Mouse (Mus musculus) spleen, adult 2 months (tissue): ENCODE results near the gene Myoz1.

Source experiments
- CTCF ChIP-seq: fragments of 200-500 bp; IDR thresholded peaks from 2 replicates; pipeline ENCODE4 v1.5.1; 2011; ENCODE audit warnings: mild to moderate bottlenecking, inconsistent platforms; ENCODE audit not compliant: insufficient read depth, insufficient read length, insufficient replicate concordance; ENCODE audit errors: extremely low read depth
- POLR2A ChIP-seq: fragments of 200-500 bp; IDR thresholded peaks from 2 replicates; pipeline ENCODE4 v1.6.1; 2011; ENCODE audit warnings: low read depth, low read length, inconsistent platforms

GRCm38 (mm10) chr14:20640644-20641437 is 15.5 kb downstream of the Myoz1 start, which contains the start of gene Usp54:
- peak; percentile 70 for TF ChIP-seq POLR2A
- TF ChIP-seq CTCF: no peak
